Mouse (Mus musculus) brain, embryonic 18.5 days (tissue): ENCODE data around the gene Wfdc17.

Experiments
- DNase-seq: peaks from one replicate; pipeline ENCODE4 v3.0.0-alpha.2; 2012; ENCODE audit warnings: low read depth, low spot score

Wfdc17 gene

DNA sequence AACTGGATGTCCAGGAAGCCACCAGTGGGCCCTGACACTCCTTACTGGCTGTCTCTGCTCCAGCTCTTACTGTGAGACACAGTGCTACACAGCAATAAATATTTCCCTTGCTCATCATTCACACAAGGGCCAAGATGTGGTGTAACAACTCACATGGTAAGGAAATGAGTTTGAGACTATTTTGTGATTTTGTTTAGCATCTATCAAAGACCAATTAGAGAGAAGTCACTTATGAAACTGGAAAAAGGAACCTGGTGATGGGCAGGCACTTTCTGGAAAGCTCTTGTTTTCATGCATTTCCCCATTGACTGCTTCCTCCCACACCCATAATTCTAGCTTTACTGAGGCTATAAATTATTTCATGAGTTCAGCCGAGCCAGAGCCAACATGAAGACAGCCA lies at the start of gene Wfdc17:
Gene Wfdc17 (plus strand): TSS at position 287 of the 400 bp plus-strand sequence.
- no peak for DNase-seq

GRCm38 (mm10) chr11:83654606-83655005 lies 49.2 kb upstream of the Wfdc17 start:
- no peak for DNase-seq

- no peak for DNase-seq
These were observed 46.3 kb upstream of the Wfdc17 start for GRCm38 (mm10) chr11:83657508-83657907.

DNA sequence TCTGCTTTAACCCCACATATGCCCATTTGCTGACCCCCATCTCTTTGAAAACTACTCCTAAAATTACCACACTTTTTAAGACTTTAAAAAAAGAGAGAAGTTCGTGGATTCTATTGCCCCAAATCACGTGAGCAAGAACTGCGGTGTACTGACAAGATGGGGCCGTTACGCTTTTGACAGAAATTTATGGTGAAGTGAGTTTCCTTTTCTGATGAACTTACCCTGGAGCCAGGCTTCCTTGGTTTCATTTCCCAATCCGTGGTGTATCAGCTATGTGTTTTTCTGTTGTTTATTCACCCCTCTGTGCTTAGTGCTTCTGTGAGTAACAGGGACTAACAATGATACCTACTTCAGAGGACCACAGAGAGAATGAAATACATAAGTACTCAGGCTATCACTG lies 45.0 kb upstream of the Wfdc17 start:
- no peak for DNase-seq

- no peak for DNase-seq
These were observed 41.6 kb upstream of the Wfdc17 start, which contains the start of gene Ccl4 for GRCm38 (mm10) chr11:83662204-83662603. Ccl4 (plus strand) TSS chr11:83662584.

GRCm38 (mm10) chr11:83663532-83663931 lies 40.3 kb upstream of the Wfdc17 start:
- no peak for DNase-seq

- DNase-seq = no peak
These were observed 32.0 kb upstream of the Wfdc17 start for GRCm38 (mm10) chr11:83671743-83672142.

- DNase-seq = no peak
These were observed 28.1 kb upstream of the Wfdc17 start for GRCm38 (mm10) chr11:83675665-83676064.

GRCm38 (mm10) chr11:83689918-83690317 lies 13.9 kb upstream of the Wfdc17 start:
- no peak for DNase-seq

DNA sequence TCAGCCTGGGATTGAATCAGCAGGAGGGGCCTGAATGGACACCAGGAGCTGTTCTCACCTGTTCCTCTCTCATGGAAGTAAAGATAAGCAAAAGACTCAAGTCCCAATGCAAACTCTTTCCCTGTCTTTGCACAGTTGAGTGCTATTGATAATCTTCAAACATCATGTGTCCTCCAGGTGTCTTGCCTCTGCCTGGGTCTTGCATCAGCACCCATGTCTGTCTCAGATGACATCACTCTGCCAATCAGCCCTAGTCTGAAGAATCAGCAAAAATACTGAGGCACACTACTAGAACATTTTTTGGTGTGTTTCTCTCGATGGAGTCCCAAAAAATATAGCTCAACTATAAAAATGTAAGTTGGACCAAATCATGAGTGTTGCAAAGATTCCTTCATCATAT lies 11.8 kb upstream of the Wfdc17 start:
- DNase-seq = no peak

- no peak for DNase-seq
These were observed 4.9 kb downstream of the Wfdc17 start, which contains the start of gene Wfdc18 for GRCm38 (mm10) chr11:83708715-83709114. Wfdc18 (plus strand) TSS chr11:83709015.

GRCm38 (mm10) chr11:83709683-83710082 lies 5.9 kb downstream of the Wfdc17 start:
- no peak for DNase-seq

DNA sequence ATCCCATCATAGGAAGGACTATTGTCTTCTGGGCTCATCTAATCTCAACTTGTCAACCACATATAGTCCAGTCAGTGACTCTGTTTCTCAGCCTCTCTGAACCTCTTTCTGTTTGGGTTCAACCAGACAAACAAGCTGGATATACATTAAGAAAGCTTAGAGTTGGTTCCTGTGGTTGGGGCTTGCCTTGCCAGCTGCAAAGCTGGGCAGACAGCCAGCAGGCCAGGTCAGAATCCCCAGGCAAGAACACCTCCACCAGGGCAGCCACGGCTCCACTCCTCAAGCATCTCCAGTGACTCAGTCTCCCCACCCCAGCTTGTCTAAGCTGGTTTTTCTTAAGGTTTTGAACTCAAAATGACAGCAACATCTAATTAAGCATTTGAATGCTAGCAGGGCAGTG lies 8.9 kb downstream of the Wfdc17 start:
- DNase-seq = no peak

- no peak for DNase-seq
These were observed 10.1 kb downstream of the Wfdc17 start for GRCm38 (mm10) chr11:83713925-83714324.

GRCm38 (mm10) chr11:83717042-83717665 lies 13.4 kb downstream of the Wfdc17 start:
- no peak for DNase-seq

DNA sequence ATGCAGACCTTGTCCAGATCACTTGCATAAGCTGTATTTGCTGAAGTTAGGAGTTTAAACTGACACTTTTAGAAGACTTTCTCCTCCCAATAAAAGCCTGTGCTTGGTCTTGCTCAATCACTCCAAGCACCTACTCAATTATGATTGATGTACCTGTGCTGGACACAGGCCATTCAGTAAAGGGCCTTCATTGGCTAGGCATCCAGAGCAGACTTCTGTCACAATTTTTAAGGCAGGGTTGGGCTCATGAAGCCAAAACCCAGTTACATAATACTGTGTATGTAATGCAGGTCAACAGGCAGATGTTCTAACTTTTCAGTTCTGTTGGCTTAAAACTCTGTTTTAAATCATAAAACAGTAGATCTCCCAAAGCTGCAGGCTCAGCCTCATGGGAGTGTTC lies 17.0 kb downstream of the Wfdc17 start:
- DNase-seq = no peak

DNA sequence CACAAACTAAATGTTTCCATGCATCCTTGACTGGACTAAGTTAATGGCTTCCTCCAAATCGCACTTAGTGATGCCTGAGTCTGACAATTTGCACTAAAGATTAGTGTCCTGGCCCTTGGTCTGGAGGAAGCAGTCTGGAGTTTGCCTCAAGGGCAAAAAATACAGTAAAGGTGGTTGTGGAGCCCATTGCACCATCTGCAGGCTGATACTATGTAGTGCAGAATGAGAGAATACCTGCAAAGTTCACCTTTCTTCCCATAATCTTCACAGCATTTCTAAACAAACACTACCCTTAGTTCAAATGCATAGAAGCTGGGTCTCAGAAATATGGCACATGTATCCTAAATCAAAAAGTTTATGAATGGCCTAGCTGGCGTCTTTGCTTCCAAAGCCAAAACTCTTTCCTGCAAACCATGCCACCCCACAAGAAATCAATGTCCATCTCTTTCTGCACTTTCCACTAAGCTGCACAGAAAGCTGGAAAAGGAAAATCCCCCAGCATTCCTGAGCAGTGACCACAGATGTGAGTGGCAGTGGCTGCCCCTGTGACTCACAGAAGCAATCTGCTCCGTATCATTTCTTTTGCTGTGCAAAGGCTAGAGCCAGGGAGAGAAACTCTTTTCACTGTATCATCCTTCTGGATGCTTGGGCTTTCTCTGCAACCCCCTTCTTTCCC lies 25.1 kb downstream of the Wfdc17 start:
- no peak for DNase-seq

GRCm38 (mm10) chr11:83731116-83731515 lies 27.3 kb downstream of the Wfdc17 start:
- DNase-seq = no peak

GRCm38 (mm10) chr11:83733071-83733640 lies 29.4 kb downstream of the Wfdc17 start:
- DNase-seq = no peak

DNA sequence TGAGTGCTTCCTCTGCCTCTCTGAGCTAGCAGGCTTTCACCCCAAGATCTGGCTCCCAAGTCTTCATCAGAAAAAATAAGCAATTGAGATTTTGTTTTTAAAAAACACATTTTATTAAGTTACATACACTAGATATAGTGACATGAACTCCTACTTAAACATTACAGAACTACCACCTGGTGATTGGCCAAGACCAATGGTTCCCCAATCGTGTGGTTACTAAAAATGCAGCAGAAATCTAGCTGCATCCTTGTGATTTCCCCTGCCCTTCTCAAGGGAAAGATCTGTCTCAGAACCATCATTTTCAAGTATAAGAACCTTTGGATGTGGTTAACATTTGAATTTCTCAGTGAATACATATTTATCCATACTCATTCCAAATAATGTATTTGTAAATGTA lies 30.4 kb downstream of the Wfdc17 start:
- DNase-seq = no peak

GRCm38 (mm10) chr11:83735881-83736280 lies 32.1 kb downstream of the Wfdc17 start:
- no peak for DNase-seq

- no peak for DNase-seq
These were observed 33.3 kb downstream of the Wfdc17 start for GRCm38 (mm10) chr11:83737109-83737558.

GRCm38 (mm10) chr11:83739241-83739640 lies 35.5 kb downstream of the Wfdc17 start:
- DNase-seq = peak; percentile 34
